Mouse (Mus musculus) layer of hippocampus, adult 2 months (tissue): ENCODE measurements at regions not wholly inside any gene's neighbourhood (a gene's known extent, or its start where the extent isn't known, plus 50 kb on each side); places are given as distances from the start of the nearest gene placed in this dataset.

Experiments used
- DNase-seq, 2 experiments: peaks; one replicate each; pipeline ENCODE4 v3.0.0; 2022; ENCODE audit warnings: low spot score in 2 of 2
- H3K27ac ChIP-seq: fragments of 200-600 bp; 2 replicates; pipeline ENCODE4 v1.8.1; 2022
- H3K4me3 ChIP-seq: fragments of 200-600 bp; 2 replicates; pipeline ENCODE4 v1.8.1; 2022; ENCODE audit warnings: mild to moderate bottlenecking
- CTCF ChIP-seq: fragments of 200-600 bp; conservative IDR thresholded peaks from 2 replicates; pipeline ENCODE4 v1.8.1; 2022; ENCODE audit warnings: antibody characterized with exemption, mild to moderate bottlenecking, moderate library complexity

- DNase-seq, result no peak
- Histone ChIP-seq H3K27ac (no peak overlapping the region), H3K4me3 (no peak overlapping the region)
- TF ChIP-seq CTCF, result no peak
Measured at GRCm38 (mm10) chr2:106465831-106466230, 227.2 kb upstream of the Mpped2 start.

GRCm38 (mm10) chr2:106469196-106469595, 223.9 kb upstream of the Mpped2 start:
- DNase-seq, result no peak

GRCm38 (mm10) chr2:106473458-106473857, 219.6 kb upstream of the Mpped2 start:
- no peak for DNase-seq
- no peak for TF ChIP-seq CTCF
- no peak overlapping the region for H3K4me3 ChIP-seq
- H3K27ac ChIP-seq, result no peak overlapping the region

More at GRCm38 (mm10) chr2:106469196-106469595, 223.9 kb upstream of the Mpped2 start:
- TF ChIP-seq CTCF, result no peak
- no peak overlapping the region for H3K27ac ChIP-seq
- no peak overlapping the region for H3K4me3 ChIP-seq

- no peak for TF ChIP-seq CTCF
- no peak overlapping the region for H3K27ac ChIP-seq
- no peak for DNase-seq
- H3K4me3 ChIP-seq, result no peak overlapping the region
Measured at GRCm38 (mm10) chr2:106477991-106478390, 215.1 kb upstream of the Mpped2 start.

GRCm38 (mm10) chr2:106487335-106488082, 205.6 kb upstream of the Mpped2 start:
- no peak for TF ChIP-seq CTCF
- no peak overlapping the region for H3K4me3 ChIP-seq
- DNase-seq, result no peak
- no peak overlapping the region for H3K27ac ChIP-seq

- DNase-seq, result no peak
- no peak for TF ChIP-seq CTCF
- Histone ChIP-seq H3K27ac (no peak overlapping the region), H3K4me3 (no peak overlapping the region)
Measured at GRCm38 (mm10) chr2:106498735-106499134, 194.3 kb upstream of the Mpped2 start.

- no peak for TF ChIP-seq CTCF
- H3K27ac ChIP-seq, result no peak overlapping the region
Measured at GRCm38 (mm10) chr2:106499227-106499928, 193.7 kb upstream of the Mpped2 start.

GRCm38 (mm10) chr2:106504933-106505420, 188.1 kb upstream of the Mpped2 start:
- Histone ChIP-seq H3K27ac (no peak overlapping the region), H3K4me3 (no peak overlapping the region)
- no peak for TF ChIP-seq CTCF
- DNase-seq, result no peak

More at GRCm38 (mm10) chr2:106499227-106499928, 193.7 kb upstream of the Mpped2 start:
- H3K4me3 ChIP-seq, result no peak overlapping the region
- DNase-seq, result no peak

- no peak for DNase-seq
- H3K27ac ChIP-seq, result no peak overlapping the region
Measured at GRCm38 (mm10) chr2:106511889-106512288, 181.2 kb upstream of the Mpped2 start.

GRCm38 (mm10) chr2:106512338-106513024, 180.6 kb upstream of the Mpped2 start:
- TF ChIP-seq CTCF, result no peak
- Histone ChIP-seq H3K27ac (no peak overlapping the region), H3K4me3 (peak overlapping the region; percentile 35)
- no peak for DNase-seq

More at GRCm38 (mm10) chr2:106511889-106512288, 181.2 kb upstream of the Mpped2 start:
- no peak overlapping the region for H3K4me3 ChIP-seq
- no peak for TF ChIP-seq CTCF

GRCm38 (mm10) chr2:106513025-106513386, 180.1 kb upstream of the Mpped2 start:
- no peak overlapping the region for H3K27ac ChIP-seq
- no peak for DNase-seq
- no peak for TF ChIP-seq CTCF
- peak overlapping the region; percentile 35; the same call in 1 of the 2 replicates for H3K4me3 ChIP-seq

- Histone ChIP-seq H3K4me3 (no peak overlapping the region), H3K27ac (no peak overlapping the region)
- DNase-seq, result peak; percentile 27 to 29
- no peak for TF ChIP-seq CTCF
Measured at GRCm38 (mm10) chr2:106517224-106517623, 175.8 kb upstream of the Mpped2 start.

- Histone ChIP-seq H3K4me3 (no peak overlapping the region), H3K27ac (no peak overlapping the region)
- DNase-seq, result peak in 1 of 2 experiments; percentile 16
- TF ChIP-seq CTCF, result no peak
Measured at GRCm38 (mm10) chr2:106522961-106523360, 170.1 kb upstream of the Mpped2 start.
